Mouse (Mus musculus) MEL (cell line): Measurements from ENCODE around the gene Cd82. TPM values are rescaled to one million over a fixed set of nuclear protein-coding genes. Genes with fewer than 3 reads are reported as not detected.

Source experiments
- DNase-seq: peaks from one replicate; pipeline ENCODE4 v3.0.0; 2011; ENCODE audit warnings: low read depth, low spot score
- H3K27ac ChIP-seq: 2 replicates; pipeline ENCODE4 v1.5.1; 2012; ENCODE audit warnings: low read depth, mild to moderate bottlenecking, control low read depth, low read length, moderate library complexity; ENCODE audit not compliant: control insufficient read depth
- H3K27me3 ChIP-seq, 2 experiments: fragments of 150-350 bp in 1 of 2; sonication (generic) in 1 of 2; 2 replicates each; pipeline ENCODE4 v1.6.1; 2012; ENCODE audit warnings: low read length in 2 of 2, mild to moderate bottlenecking in 2 of 2, improper control_type of control experiment in 1 of 2, moderate library complexity in 1 of 2; ENCODE audit not compliant: insufficient read depth in 2 of 2, control insufficient read depth in 1 of 2
- H3K36me3 ChIP-seq, 2 experiments: 2 replicates each; pipeline ENCODE4 v1.6.1; 2012 to 2014; ENCODE audit warnings: low read length in 2 of 2, improper control_type of control experiment in 1 of 2, inconsistent platforms in 1 of 2, mild to moderate bottlenecking in 1 of 2; ENCODE audit not compliant: insufficient read depth in 2 of 2, control insufficient read depth in 1 of 2
- H3K4me1 ChIP-seq, 2 experiments: fragments of 150-350 bp in 1 of 2; sonication (generic) in 1 of 2; 2 replicates each; pipeline ENCODE4 v1.6.1; 2012; ENCODE audit warnings: low read length in 2 of 2, improper control_type of control experiment in 1 of 2, mild to moderate bottlenecking in 1 of 2; ENCODE audit not compliant: insufficient read depth in 2 of 2, control insufficient read depth in 1 of 2
- H3K4me3 ChIP-seq, 2 experiments: fragments of 150-350 bp in 1 of 2; sonication (generic) in 1 of 2; 2 replicates each; pipeline ENCODE4 v1.5.1; 2012; ENCODE audit warnings: low read depth in 2 of 2, low read length in 2 of 2, mild to moderate bottlenecking in 2 of 2, moderate library complexity in 2 of 2, control low read depth in 1 of 2, improper control_type of control experiment in 1 of 2; ENCODE audit not compliant: control insufficient read depth in 1 of 2, insufficient read depth in 1 of 2
- H3K79me2 ChIP-seq: 2 replicates; pipeline ENCODE4 v1.6.1; 2012; ENCODE audit warnings: mild to moderate bottlenecking, low read length, moderate library complexity; ENCODE audit not compliant: control insufficient read depth, poor library complexity, insufficient read depth
- H3K9ac ChIP-seq: 2 replicates; pipeline ENCODE4 v1.6.1; 2012; ENCODE audit warnings: low read depth, mild to moderate bottlenecking, control low read depth, low read length, moderate library complexity; ENCODE audit not compliant: control insufficient read depth, poor library complexity, severe bottlenecking
- H3K9me3 ChIP-seq: fragments of 150-350 bp; sonication (generic); replicated peaks from 2 replicates; pipeline ENCODE4 v1.6.1; 2012; ENCODE audit warnings: mild to moderate bottlenecking, low read length, improper control_type of control experiment, moderate library complexity; ENCODE audit not compliant: insufficient read depth
- CHD2 ChIP-seq: IDR thresholded peaks from 2 replicates; pipeline ENCODE4 v1.6.1; 2011; ENCODE audit warnings: low read length, improper control_type of control experiment
- CTCF ChIP-seq, 3 experiments: IDR thresholded peaks in 2 of 3; conservative IDR thresholded peaks in 1 of 3; 2 replicates each; pipeline ENCODE4 v1.5.1; 2011 to 2012; ENCODE audit warnings: low read length in 3 of 3, low read depth in 2 of 3, mild to moderate bottlenecking in 2 of 3, improper control_type of control experiment in 1 of 3, inconsistent platforms in 1 of 3, mixed read lengths in 1 of 3, moderate library complexity in 1 of 3; ENCODE audit not compliant: control insufficient read depth in 1 of 3, insufficient read depth in 1 of 3, poor library complexity in 1 of 3, severe bottlenecking in 1 of 3
- ELF1 ChIP-seq: IDR thresholded peaks from 2 replicates; pipeline ENCODE4 v1.6.1; 2014; ENCODE audit warnings: low read depth, mild to moderate bottlenecking, inconsistent platforms, low read length, improper control_type of control experiment, moderate library complexity
- EP300 ChIP-seq, 2 experiments: IDR thresholded peaks; 2 replicates each; pipeline ENCODE4 v1.6.1; 2011; ENCODE audit warnings: improper control_type of control experiment in 2 of 2, low read length in 2 of 2, low read depth in 1 of 2, mild to moderate bottlenecking in 1 of 2
- JUND ChIP-seq: IDR thresholded peaks from 2 replicates; pipeline ENCODE4 v1.6.1; 2011; ENCODE audit warnings: low read depth, mild to moderate bottlenecking, improper control_type of control experiment, low read length
- MAZ ChIP-seq: IDR thresholded peaks from 2 replicates; pipeline ENCODE4 v1.6.1; 2012; ENCODE audit warnings: low read depth, mild to moderate bottlenecking, inconsistent platforms, low read length, improper control_type of control experiment
- MEF2A ChIP-seq: IDR thresholded peaks from 2 replicates; pipeline ENCODE4 v1.6.1; 2014; ENCODE audit warnings: low read depth, mild to moderate bottlenecking, inconsistent platforms, low read length, improper control_type of control experiment; ENCODE audit not compliant: poor library complexity, insufficient replicate concordance, severe bottlenecking; ENCODE audit errors: extremely low read depth
- MYC ChIP-seq: IDR thresholded peaks from 2 replicates; pipeline ENCODE4 v1.6.1; 2011; ENCODE audit warnings: low read depth, mild to moderate bottlenecking, low read length, improper control_type of control experiment, moderate library complexity
- POLR2A ChIP-seq, 2 experiments: IDR thresholded peaks; 2 replicates each; pipeline ENCODE4 v1.6.1; 2011 to 2012; ENCODE audit warnings: low read length in 2 of 2, mild to moderate bottlenecking in 2 of 2, control low read depth in 1 of 2, improper control_type of control experiment in 1 of 2, low read depth in 1 of 2, moderate library complexity in 1 of 2; ENCODE audit not compliant: control insufficient read depth in 1 of 2, insufficient read depth in 1 of 2, poor library complexity in 1 of 2
- POLR2AphosphoS5 ChIP-seq: IDR thresholded peaks from 2 replicates; pipeline ENCODE4 v1.6.1; 2012; ENCODE audit warnings: low read depth, borderline replicate concordance, mild to moderate bottlenecking, inconsistent platforms, low read length, moderate library complexity, mixed read lengths
- RCOR1 ChIP-seq: IDR thresholded peaks from 2 replicates; pipeline ENCODE4 v1.6.1; 2012; ENCODE audit warnings: low read depth, mild to moderate bottlenecking, inconsistent platforms, low read length, improper control_type of control experiment
- SIN3A ChIP-seq: IDR thresholded peaks from 2 replicates; pipeline ENCODE4 v1.6.1; 2012; ENCODE audit warnings: low read length, improper control_type of control experiment, inconsistent platforms
- SMC3 ChIP-seq: IDR thresholded peaks from 2 replicates; pipeline ENCODE4 v1.6.1; 2011; ENCODE audit warnings: low read depth, low read length, improper control_type of control experiment
- TAL1 ChIP-seq: IDR thresholded peaks from 2 replicates; pipeline ENCODE4 v1.6.1; 2012; ENCODE audit warnings: mild to moderate bottlenecking, inconsistent platforms, low read length, moderate library complexity, mixed read lengths
- TBP ChIP-seq: IDR thresholded peaks from 2 replicates; pipeline ENCODE4 v1.8.0; 2011; ENCODE audit warnings: low read depth, low read length, improper control_type of control experiment
- TCF12 ChIP-seq: IDR thresholded peaks from 2 replicates; pipeline ENCODE4 v1.6.1; 2014; ENCODE audit warnings: low read depth, mild to moderate bottlenecking, inconsistent platforms, low read length, improper control_type of control experiment, moderate library complexity
- USF1 ChIP-seq: IDR thresholded peaks from 2 replicates; pipeline ENCODE4 v1.6.1; 2014; ENCODE audit warnings: low read depth, mild to moderate bottlenecking, inconsistent platforms, low read length, improper control_type of control experiment, moderate library complexity
- ZC3H11A ChIP-seq: IDR thresholded peaks from 2 replicates; pipeline ENCODE4 v1.6.1; 2012; ENCODE audit warnings: low read depth, mild to moderate bottlenecking, inconsistent platforms, low read length, improper control_type of control experiment
- ZKSCAN1 ChIP-seq: IDR thresholded peaks from 2 replicates; pipeline ENCODE4 v1.6.1; 2012; ENCODE audit warnings: low read depth, mild to moderate bottlenecking, inconsistent platforms, low read length, improper control_type of control experiment, moderate library complexity
- polyA plus RNA-seq, 2 experiments: library from polyadenylated mRNA; stranded (reverse) in 1 of 2; unstranded in 1 of 2; fragments of >175 nt in 1 of 2; fragments of >200 nt in 1 of 2; gene quantifications; 2 replicates each; pipeline versions ENCODE4 v1.2.1 to v1.2.4; 2012; ENCODE audit warnings: low replicate concordance in 2 of 2, low read depth in 1 of 2; ENCODE audit not compliant: insufficient read length in 2 of 2, insufficient read depth in 1 of 2, missing spikeins in 1 of 2
- total RNA-seq: library from RNA; depleted of rRNA; stranded (reverse); fragments of 300-350 nt; gene quantifications from 2 replicates; pipeline ENCODE4 v1.2.3, GENCODE M21; 2012

The Cd82 gene
- total and polyA plus RNA-seq, 3 experiments, result 37.6 to 59.7 TPM; not detected in 1

DNA sequence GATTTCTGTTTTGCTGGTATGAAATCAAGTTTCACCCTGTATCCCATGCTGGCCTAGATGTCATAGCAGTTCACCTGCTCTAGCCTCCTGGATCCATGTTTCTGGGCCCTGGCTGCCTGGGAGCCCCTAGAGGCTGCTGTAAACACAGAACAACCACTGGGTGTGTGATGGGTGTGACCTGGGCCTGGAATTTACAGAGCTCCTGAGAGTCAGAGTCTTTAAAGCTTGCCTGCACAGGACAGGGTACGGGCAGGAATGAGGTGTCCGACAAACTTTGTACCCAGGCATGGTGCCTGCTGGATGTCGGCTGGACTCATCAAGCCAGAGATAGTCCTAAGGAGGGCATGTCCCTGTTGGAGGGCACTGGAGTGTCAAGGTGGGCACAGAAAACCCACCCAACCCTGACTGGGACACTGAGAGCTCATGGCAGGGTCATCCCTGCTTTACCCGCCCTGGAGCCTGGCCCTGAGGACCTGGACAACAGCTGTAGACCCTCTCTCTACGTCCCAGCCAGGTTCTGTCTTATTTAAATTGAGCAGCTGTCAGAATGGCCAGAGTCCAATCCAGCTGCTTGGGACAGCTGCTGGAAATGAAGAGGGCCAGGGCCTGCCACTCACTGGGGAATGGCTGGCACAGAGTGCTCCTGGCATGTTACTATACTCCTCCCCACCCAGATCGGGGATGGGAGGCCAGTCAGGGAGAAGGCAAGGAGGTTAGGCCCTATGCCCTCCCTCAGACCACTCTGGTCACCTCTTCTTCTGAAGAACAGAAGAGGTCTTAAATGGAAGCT, 30.1 kb downstream of the Cd82 start:
- no peak overlapping the region for H3K9ac ChIP-seq
- no peaks in the 10 kb centered on the region for H3K9me3 ChIP-seq
- H3K27ac ChIP-seq, result no peak overlapping the region
- TF ChIP-seq JUND (no peak), TCF12 (no peak), SIN3A (no peak), MEF2A (no peak), POLR2A (IDR thresholded peaks at IDR 0.05; ENCODE audit: control insufficient read depth in 1 of 2, insufficient read depth in 1 of 2, low read depth in 1 of 2, low read length in 2 of 2, poor library complexity in 1 of 2) (no peak), TBP (no peak), MYC (no peak), USF1 (no peak), CTCF (IDR thresholded peaks at IDR 0.05 in 2 of 3, conservative IDR thresholded peaks at IDR 0.05 in 1 of 3; ENCODE audit: control insufficient read depth in 1 of 3, insufficient read depth in 1 of 3, low read depth in 2 of 3, low read length in 3 of 3, poor library complexity in 1 of 3, severe bottlenecking in 1 of 3) (no peak), RCOR1 (no peak), CHD2 (no peak), TAL1 (no peak), SMC3 (no peak), ELF1 (no peak), ZC3H11A (no peak), POLR2AphosphoS5 (no peak), ZKSCAN1 (no peak), MAZ (no peak), EP300 (IDR thresholded peaks at IDR 0.05; ENCODE audit: low read depth in 1 of 2, low read length in 2 of 2) (no peak)
- H3K4me3 ChIP-seq, result no peak overlapping the region
- peaks cover 1 to 15% of the 10 kb centered on the region in 2 experiments; a peak in 3 of 4 replicates for H3K36me3 ChIP-seq
- DNase-seq, result no peak
- H3K27me3 ChIP-seq, result no peaks in the 10 kb centered on the region
- no peaks in the 10 kb centered on the region for H3K79me2 ChIP-seq
- peaks cover 6 to 18% of the 10 kb centered on the region in 2 experiments for H3K4me1 ChIP-seq
